Mouse (Mus musculus) cerebellum, adult 2 months (tissue): ENCODE data around the gene Jak1. TPM values are rescaled to one million over a fixed set of nuclear protein-coding genes. Genes with fewer than 3 reads are reported as not detected.

Source experiments
- DNase-seq, 2 experiments: peaks; one replicate each; pipeline ENCODE4 v3.0.0; 2021
- H3K27ac ChIP-seq: fragments of 200-500 bp; 2 replicates; pipeline ENCODE4 v1.5.1; 2012; ENCODE audit warnings: low read length, control low read depth, inconsistent platforms; ENCODE audit not compliant: insufficient read depth
- H3K27me3 ChIP-seq: fragments of 200-500 bp; 2 replicates; pipeline ENCODE4 v1.6.1; 2012; ENCODE audit warnings: inconsistent platforms, mild to moderate bottlenecking, low read length, moderate library complexity; ENCODE audit not compliant: control insufficient read depth, insufficient read depth
- H3K4me1 ChIP-seq: fragments of 200-500 bp; 2 replicates; pipeline ENCODE4 v1.6.1; 2011; ENCODE audit warnings: low read length; ENCODE audit not compliant: control insufficient read depth, insufficient read depth
- H3K4me3 ChIP-seq: fragments of 200-500 bp; replicated peaks from 2 replicates; pipeline ENCODE3; 2011; ENCODE audit warnings: mild to moderate bottlenecking, low read depth, low read length, control low read depth; ENCODE audit not compliant: insufficient read depth
- CTCF ChIP-seq: fragments of 200-500 bp; IDR thresholded peaks from 2 replicates; pipeline ENCODE4 v1.5.1; 2011; ENCODE audit warnings: low read depth, mild to moderate bottlenecking, control low read depth, low read length, moderate library complexity, borderline replicate concordance; ENCODE audit not compliant: insufficient read depth
- POLR2A ChIP-seq: fragments of 200-500 bp; IDR thresholded peaks from 2 replicates; pipeline ENCODE4 v1.6.1; 2011; ENCODE audit warnings: low read length, control low read depth, borderline replicate concordance; ENCODE audit not compliant: insufficient read depth
- WGBS: fragments of 180-500 bp; shearing (Covaris S2); methylation state at CpG from one replicate; pipeline ENCODE4 v1.1.7; 2018; 5-methylcytosine and 5-hydroxymethylcytosine counted together
- polyA plus RNA-seq: library from polyadenylated mRNA; depleted of rRNA; stranded (reverse); fragments of >200 nt; gene quantifications from 2 replicates; pipeline ENCODE4 v1.2.3, GENCODE M21; 2012

The Jak1 gene
- polyA plus RNA-seq, 1 experiment, result 72.2 TPM

GRCm38 (mm10) chr4:101187381-101187780, 77.7 kb downstream of the Jak1 start:
- no peak for TF ChIP-seq POLR2A
- no peak for TF ChIP-seq CTCF
- no peak for DNase-seq
- no peak overlapping the region for H3K4me3 ChIP-seq
- H3K27me3 ChIP-seq, result no peaks in the 10 kb centered on the region
- 95% methylated on average over 4 of the region's 4 CpGs for WGBS
- H3K4me1 ChIP-seq, result peaks cover 4% of the 10 kb centered on the region
- H3K27ac ChIP-seq, result no peak overlapping the region

- H3K4me3 ChIP-seq, result no peak overlapping the region
- 82% methylated on average over 5 of the region's 5 CpGs for WGBS
- H3K4me1 ChIP-seq, result peaks cover 4% of the 10 kb centered on the region
Measured at GRCm38 (mm10) chr4:101186591-101186990, 78.5 kb downstream of the Jak1 start.

GRCm38 (mm10) chr4:101185216-101185615, 79.9 kb downstream of the Jak1 start:
- H3K27me3 ChIP-seq, result no peaks in the 10 kb centered on the region
- 71% methylated on average over 3 of the region's 3 CpGs for WGBS
- no peak for DNase-seq
- H3K27ac ChIP-seq, result no peak overlapping the region
- TF ChIP-seq CTCF, result no peak
- no peak for TF ChIP-seq POLR2A
- peaks cover 4% of the 10 kb centered on the region for H3K4me1 ChIP-seq
- no peak overlapping the region for H3K4me3 ChIP-seq

More at GRCm38 (mm10) chr4:101186591-101186990, 78.5 kb downstream of the Jak1 start:
- no peak for TF ChIP-seq CTCF
- TF ChIP-seq POLR2A, result no peak
- Histone ChIP-seq H3K27ac (no peak overlapping the region), H3K27me3 (no peaks in the 10 kb centered on the region)
- no peak for DNase-seq

DNA sequence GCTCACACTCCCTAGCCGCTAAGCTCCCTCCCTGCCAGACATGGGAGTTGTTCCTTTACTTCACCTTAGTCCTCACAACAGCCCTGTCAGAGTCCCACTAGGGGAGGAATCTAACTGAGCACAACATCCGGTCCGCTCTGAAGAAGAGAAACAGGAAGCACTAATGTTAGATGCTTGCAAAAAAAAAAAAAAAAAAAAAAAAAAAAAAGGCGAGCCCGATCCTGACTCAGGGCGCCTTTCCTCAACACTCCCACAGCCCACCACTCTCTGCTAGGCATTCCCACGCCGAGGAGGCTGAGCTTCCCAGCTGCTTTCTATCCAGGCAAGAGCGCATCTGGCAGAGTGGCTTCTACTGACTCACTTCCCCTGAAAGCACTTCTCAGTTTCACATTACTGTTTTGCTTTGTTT, 82.5 kb downstream of the Jak1 start:
- H3K4me1 ChIP-seq, result no peaks in the 10 kb centered on the region
- WGBS, result 75% methylated on average over 9 of the region's 9 CpGs
- DNase-seq, result no peak
- TF ChIP-seq POLR2A (no peak), CTCF (no peak)
- H3K27ac ChIP-seq, result no peak overlapping the region
- H3K4me3 ChIP-seq, result no peak overlapping the region
- H3K27me3 ChIP-seq, result no peaks in the 10 kb centered on the region

- Histone ChIP-seq H3K4me3 (no peak overlapping the region), H3K4me1 (no peaks in the 10 kb centered on the region), H3K27ac (no peak overlapping the region), H3K27me3 (no peaks in the 10 kb centered on the region)
- no peak for DNase-seq
- WGBS, result 92% methylated on average over 5 of the region's 5 CpGs
- TF ChIP-seq POLR2A (no peak), CTCF (no peak)
Measured at GRCm38 (mm10) chr4:101180681-101181080, 84.4 kb downstream of the Jak1 start.

DNA sequence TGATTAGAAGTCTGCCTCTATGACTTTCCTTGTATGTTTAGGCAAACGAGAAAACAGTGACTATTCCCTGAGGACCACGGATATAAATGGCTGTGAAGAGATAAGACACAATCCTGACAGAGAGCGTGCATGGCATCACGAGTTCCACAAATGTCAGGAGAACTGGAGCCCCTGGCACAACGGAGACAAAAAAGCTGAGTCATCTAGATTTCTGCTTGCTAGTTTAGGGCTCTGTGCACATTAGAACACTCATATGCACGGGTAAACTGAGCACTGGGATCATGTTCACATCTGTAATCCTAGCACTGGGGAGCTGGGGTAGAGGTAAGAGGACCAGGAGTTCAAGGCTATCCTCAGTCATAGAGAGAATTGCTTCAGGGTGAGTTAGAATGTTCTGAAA, 85.2 kb downstream of the Jak1 start:
- Histone ChIP-seq H3K4me3 (no peak overlapping the region), H3K27ac (no peak overlapping the region), H3K4me1 (no peaks in the 10 kb centered on the region), H3K27me3 (no peaks in the 10 kb centered on the region; the same call in 1 of the 2 replicates)
- no peak for DNase-seq
- no peak for TF ChIP-seq POLR2A
- no peak for TF ChIP-seq CTCF
- 76% methylated on average over 6 of the region's 6 CpGs for WGBS

- H3K27ac ChIP-seq, result no peak overlapping the region
- H3K4me1 ChIP-seq, result no peaks in the 10 kb centered on the region
- no peaks in the 10 kb centered on the region; the same call in 1 of the 2 replicates for H3K27me3 ChIP-seq
- TF ChIP-seq POLR2A (no peak), CTCF (no peak)
- no peak for DNase-seq
- WGBS, result 74% methylated on average over 5 of the region's 5 CpGs
- no peak overlapping the region for H3K4me3 ChIP-seq
Measured at GRCm38 (mm10) chr4:101179076-101179475, 86.0 kb downstream of the Jak1 start.

GRCm38 (mm10) chr4:101177796-101178195, 87.3 kb downstream of the Jak1 start:
- Histone ChIP-seq H3K4me3 (no peak overlapping the region), H3K27me3 (no peaks in the 10 kb centered on the region; the same call in 1 of the 2 replicates), H3K27ac (no peak overlapping the region), H3K4me1 (no peaks in the 10 kb centered on the region)
- 93% methylated on average over 3 of the region's 3 CpGs for WGBS
- TF ChIP-seq CTCF (no peak), POLR2A (no peak)
- DNase-seq, result no peak
